Mouse (Mus musculus): ENCODE measurements around the gene Tas1r3. TPM values are rescaled to one million over a fixed set of nuclear protein-coding genes. Genes with fewer than 3 reads are reported as not detected.

Tas1r3 gene
- total and polyA plus RNA-seq, 3 experiments, result 0.62 to 54.9 (median 1.1) TPM

- no peaks in the 10 kb centered on the region for H3K27me3 ChIP-seq (ENCODE audit: control insufficient read depth in 1 of 2, insufficient read depth in 2 of 2, low read length in 2 of 2)
- H3K79me2 ChIP-seq (ENCODE audit: control insufficient read depth, insufficient read depth, low read length, poor library complexity), result peaks cover 15% of the 10 kb centered on the region
- peak overlapping the region; percentile 57 for H3K27ac ChIP-seq (ENCODE audit: control insufficient read depth, low read depth, low read length)
- peaks cover 0 to 10% of the 10 kb centered on the region in 2 experiments; a peak in 1 of 4 replicates for H3K4me1 ChIP-seq (ENCODE audit: control insufficient read depth in 1 of 2, insufficient read depth in 2 of 2, low read length in 2 of 2)
- DNase-seq (ENCODE audit: low read depth, low spot score), result peak; percentile 68
- H3K36me3 ChIP-seq (ENCODE audit: control insufficient read depth in 1 of 2, insufficient read depth in 2 of 2, low read length in 2 of 2), result peaks cover 0 to 7% of the 10 kb centered on the region in 2 experiments; a peak in 2 of 4 replicates
- H3K4me3 ChIP-seq (ENCODE audit: control insufficient read depth in 1 of 2, insufficient read depth in 1 of 2, low read depth in 2 of 2, low read length in 2 of 2), result peak overlapping the region; percentile 24 to 84
- no peaks in the 10 kb centered on the region for H3K9me3 ChIP-seq (replicated peaks; ENCODE audit: insufficient read depth, low read length)
- TF ChIP-seq HCFC1 (IDR thresholded peaks at IDR 0.05; ENCODE audit: low read depth, low read length) (no peak), USF1 (IDR thresholded peaks at IDR 0.05; ENCODE audit: low read depth, low read length) (no peak), MYB (IDR thresholded peaks at IDR 0.05; ENCODE audit: low read depth, low read length) (no peak), SMC3 (IDR thresholded peaks at IDR 0.05; ENCODE audit: low read depth, low read length) (no peak), MEF2A (IDR thresholded peaks at IDR 0.05; ENCODE audit: extremely low read depth, insufficient replicate concordance, low read depth, low read length, poor library complexity, severe bottlenecking) (no peak), CHD2 (IDR thresholded peaks at IDR 0.05; ENCODE audit: low read length) (no peak), MAFK (IDR thresholded peaks at IDR 0.05; ENCODE audit: borderline replicate concordance, low read depth, low read length) (no peak), EP300 (IDR thresholded peaks at IDR 0.05; ENCODE audit: low read depth in 1 of 2, low read length in 2 of 2) (no peak), ZKSCAN1 (IDR thresholded peaks at IDR 0.05; ENCODE audit: low read depth, low read length) (no peak), GABPA (IDR thresholded peaks at IDR 0.05; ENCODE audit: low read depth, low read length) (no peak), NRF1 (IDR thresholded peaks at IDR 0.05; ENCODE audit: insufficient read depth, low read depth, low read length, poor library complexity, severe bottlenecking) (no peak), CTCF (IDR thresholded peaks at IDR 0.05 in 2 of 3, conservative IDR thresholded peaks at IDR 0.05 in 1 of 3; ENCODE audit: control insufficient read depth in 1 of 3, insufficient read depth in 1 of 3, low read depth in 2 of 3, low read length in 3 of 3, poor library complexity in 1 of 3, severe bottlenecking in 1 of 3) (no peak), USF2 (IDR thresholded peaks at IDR 0.05; ENCODE audit: borderline replicate concordance in 1 of 2, insufficient read depth in 1 of 2, low read depth in 1 of 2, low read length in 2 of 2) (no peak), POLR2A (IDR thresholded peaks at IDR 0.05; ENCODE audit: control insufficient read depth in 1 of 2, insufficient read depth in 1 of 2, low read depth in 1 of 2, low read length in 2 of 2, poor library complexity in 1 of 2) (no peak), MAZ (IDR thresholded peaks at IDR 0.05; ENCODE audit: low read depth, low read length) (no peak), TCF12 (IDR thresholded peaks at IDR 0.05; ENCODE audit: low read depth, low read length) (no peak), TBP (IDR thresholded peaks at IDR 0.05; ENCODE audit: low read depth, low read length) (no peak), CHD1 (IDR thresholded peaks at IDR 0.05; ENCODE audit: low read depth, low read length) (no peak), KAT2A (conservative IDR thresholded peaks at IDR 0.05; ENCODE audit: low read depth, low read length) (no peak)
- H3K9ac ChIP-seq (ENCODE audit: control insufficient read depth, low read depth, low read length, poor library complexity, severe bottlenecking), result peak overlapping the region; percentile 54
These were observed 32.6 kb downstream of the Tas1r3 start for GRCm38 (mm10) chr4:155830596-155830995.

- no peak overlapping the region for H3K27ac ChIP-seq (ENCODE audit: control insufficient read depth, low read depth, low read length)
- H3K9me3 ChIP-seq (replicated peaks; ENCODE audit: insufficient read depth, low read length), result no peaks in the 10 kb centered on the region
- peaks cover 3 to 7% of the 10 kb centered on the region in 2 experiments for H3K36me3 ChIP-seq (ENCODE audit: control insufficient read depth in 1 of 2, insufficient read depth in 2 of 2, low read length in 2 of 2)
- H3K27me3 ChIP-seq (ENCODE audit: control insufficient read depth in 1 of 2, insufficient read depth in 2 of 2, low read length in 2 of 2), result no peaks in the 10 kb centered on the region
- H3K9ac ChIP-seq (ENCODE audit: control insufficient read depth, low read depth, low read length, poor library complexity, severe bottlenecking), result no peak overlapping the region
- H3K79me2 ChIP-seq (ENCODE audit: control insufficient read depth, insufficient read depth, low read length, poor library complexity), result peaks cover 15% of the 10 kb centered on the region
- no peak for TF ChIP-seq POLR2AphosphoS5 (IDR thresholded peaks at IDR 0.05; ENCODE audit: borderline replicate concordance, low read depth, low read length)
- TF ChIP-seq NRF1 (IDR thresholded peaks at IDR 0.05; ENCODE audit: insufficient read depth, low read depth, low read length, poor library complexity, severe bottlenecking), result no peak
- no peak for TF ChIP-seq ETS1 (IDR thresholded peaks at IDR 0.05; ENCODE audit: low read depth, low read length)
- peaks cover 0 to 10% of the 10 kb centered on the region in 2 experiments; a peak in 1 of 4 replicates for H3K4me1 ChIP-seq (ENCODE audit: control insufficient read depth in 1 of 2, insufficient read depth in 2 of 2, low read length in 2 of 2)
- DNase-seq (ENCODE audit: low read depth, low spot score), result no peak
- no peak overlapping the region for H3K4me3 ChIP-seq (ENCODE audit: control insufficient read depth in 1 of 2, insufficient read depth in 1 of 2, low read depth in 2 of 2, low read length in 2 of 2)
These were observed 33.3 kb downstream of the Tas1r3 start for GRCm38 (mm10) chr4:155829866-155830265.

Measured in MEL (cell line).